Mouse (Mus musculus): ENCODE measurements around the gene Dand5. TPM values are rescaled to one million over a fixed set of nuclear protein-coding genes. Genes with fewer than 3 reads are reported as not detected.

The Dand5 gene
- total and polyA plus RNA-seq, 3 experiments = 7.6 to 12.3 (median 11.2) TPM

- peaks cover 3% of the 10 kb centered on the region; the same call in 1 of the 2 replicates for H3K36me3 ChIP-seq (ENCODE audit: control insufficient read depth, insufficient read depth, low read length)
- peaks cover 26% of the 10 kb centered on the region for H3K4me1 ChIP-seq (ENCODE audit: control insufficient read depth, insufficient read depth, low read length)
- no peak for DNase-seq
- H3K4me3 ChIP-seq = no peak overlapping the region
- peaks cover 3% of the 10 kb centered on the region for H3K79me2 ChIP-seq (replicated peaks; ENCODE audit: control insufficient read depth, insufficient read depth, low read length)
- TF ChIP-seq EP300 (IDR thresholded peaks at IDR 0.05; ENCODE audit: insufficient read depth, low read depth, low read length) = no peak
- no peak for TF ChIP-seq POLR2A (IDR thresholded peaks at IDR 0.05; ENCODE audit: insufficient read depth, low read depth, low read length)
- peak overlapping the region; percentile 36; the same call in 1 of the 2 replicates for H3K9ac ChIP-seq (ENCODE audit: low read depth, low read length)
- intact Hi-C loops (cut with DNase I) = no loop called here
- H3K27ac ChIP-seq = peak overlapping the region; percentile 33; the same call in 1 of the 2 replicates
- 50% methylated on average over 5 of the region's 5 CpGs for whole genome bisulfite sequencing
- H3K27me3 ChIP-seq (ENCODE audit: control insufficient read depth, insufficient read depth, low read length) = no peaks in the 10 kb centered on the region
Observed at GRCm38 (mm10) chr8:84781686-84782505, 40.7 kb downstream of the Dand5 start.

DNA sequence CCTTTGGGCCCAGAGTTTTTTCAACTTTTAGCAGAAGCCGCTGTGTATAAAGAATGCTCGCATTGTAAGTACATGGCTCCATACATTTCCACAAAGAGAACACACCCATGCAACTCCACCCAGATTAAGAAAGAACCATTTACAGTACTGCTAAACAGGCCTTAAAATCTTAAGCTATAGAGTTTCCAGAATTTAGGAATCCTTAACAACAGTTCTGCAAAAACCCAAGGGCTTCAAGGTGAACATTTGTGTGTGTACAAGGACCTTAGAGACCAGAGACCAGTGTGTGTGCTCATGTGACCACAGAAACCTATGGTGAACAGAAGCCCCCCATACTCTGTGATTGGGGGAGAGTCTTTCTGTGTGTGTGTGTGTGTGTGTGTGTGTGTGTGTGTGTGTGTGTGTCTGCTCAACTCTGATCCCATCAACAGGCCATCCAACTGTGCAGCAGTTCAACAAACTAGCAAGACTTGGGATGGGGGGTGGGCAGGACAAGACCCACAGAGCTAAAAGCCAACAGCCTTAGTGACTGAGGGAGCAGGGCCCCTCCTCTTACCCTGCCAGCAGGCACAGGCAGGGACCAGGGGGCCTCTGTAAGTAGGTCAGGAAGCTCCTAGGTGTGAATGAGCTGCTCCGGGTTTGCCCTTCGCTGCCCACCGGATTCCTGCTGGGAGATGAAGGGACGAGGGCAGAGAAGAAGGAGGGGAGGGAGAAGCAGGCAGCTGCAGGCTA is 41.5 kb downstream of the Dand5 start:
- Histone ChIP-seq H3K36me3 (ENCODE audit: control insufficient read depth, insufficient read depth, low read length) (peaks cover 3% of the 10 kb centered on the region; the same call in 1 of the 2 replicates), H3K27me3 (ENCODE audit: control insufficient read depth, insufficient read depth, low read length) (no peaks in the 10 kb centered on the region), H3K4me1 (ENCODE audit: control insufficient read depth, insufficient read depth, low read length) (peaks cover 26% of the 10 kb centered on the region), H3K4me3 (no peak overlapping the region), H3K27ac (peak overlapping the region; percentile 33; the same call in 1 of the 2 replicates), H3K79me2 (replicated peaks; ENCODE audit: control insufficient read depth, insufficient read depth, low read length) (peaks cover 3% of the 10 kb centered on the region), H3K9ac (ENCODE audit: low read depth, low read length) (peak overlapping the region; percentile 36; the same call in 1 of the 2 replicates)
- WGBS = 60% methylated on average over 6 of the region's 6 CpGs
- DNase-seq = no peak
- intact Hi-C loops (cut with DNase I) = no loop called here
- no peak for TF ChIP-seq EP300 (IDR thresholded peaks at IDR 0.05; ENCODE audit: insufficient read depth, low read depth, low read length)
- TF ChIP-seq POLR2A (IDR thresholded peaks at IDR 0.05; ENCODE audit: insufficient read depth, low read depth, low read length) = no peak
- TF ChIP-seq CTCF (IDR thresholded peaks at IDR 0.05) = no peak

- Histone ChIP-seq H3K27ac (peak overlapping the region; percentile 15; the same call in 1 of the 2 replicates), H3K79me2 (replicated peaks; ENCODE audit: control insufficient read depth, insufficient read depth, low read length) (peaks cover 3% of the 10 kb centered on the region), H3K27me3 (ENCODE audit: control insufficient read depth, insufficient read depth, low read length) (no peaks in the 10 kb centered on the region), H3K4me3 (no peak overlapping the region), H3K36me3 (ENCODE audit: control insufficient read depth, insufficient read depth, low read length) (peaks cover 3% of the 10 kb centered on the region; the same call in 1 of the 2 replicates), H3K4me1 (ENCODE audit: control insufficient read depth, insufficient read depth, low read length) (peaks cover 32% of the 10 kb centered on the region), H3K9ac (ENCODE audit: low read depth, low read length) (no peak overlapping the region)
- TF ChIP-seq EP300 (IDR thresholded peaks at IDR 0.05; ENCODE audit: insufficient read depth, low read depth, low read length) = no peak
- TF ChIP-seq POLR2A (IDR thresholded peaks at IDR 0.05; ENCODE audit: insufficient read depth, low read depth, low read length) = no peak
- no peak for TF ChIP-seq CTCF (IDR thresholded peaks at IDR 0.05)
- WGBS = 78% methylated on average over 13 of the region's 13 CpGs
- peak in 1 of 2 experiments; percentile 26 for DNase-seq
- intact Hi-C loops (cut with DNase I) = no loop called here
Observed at GRCm38 (mm10) chr8:84780225-84780555, 42.4 kb downstream of the Dand5 start.

DNA sequence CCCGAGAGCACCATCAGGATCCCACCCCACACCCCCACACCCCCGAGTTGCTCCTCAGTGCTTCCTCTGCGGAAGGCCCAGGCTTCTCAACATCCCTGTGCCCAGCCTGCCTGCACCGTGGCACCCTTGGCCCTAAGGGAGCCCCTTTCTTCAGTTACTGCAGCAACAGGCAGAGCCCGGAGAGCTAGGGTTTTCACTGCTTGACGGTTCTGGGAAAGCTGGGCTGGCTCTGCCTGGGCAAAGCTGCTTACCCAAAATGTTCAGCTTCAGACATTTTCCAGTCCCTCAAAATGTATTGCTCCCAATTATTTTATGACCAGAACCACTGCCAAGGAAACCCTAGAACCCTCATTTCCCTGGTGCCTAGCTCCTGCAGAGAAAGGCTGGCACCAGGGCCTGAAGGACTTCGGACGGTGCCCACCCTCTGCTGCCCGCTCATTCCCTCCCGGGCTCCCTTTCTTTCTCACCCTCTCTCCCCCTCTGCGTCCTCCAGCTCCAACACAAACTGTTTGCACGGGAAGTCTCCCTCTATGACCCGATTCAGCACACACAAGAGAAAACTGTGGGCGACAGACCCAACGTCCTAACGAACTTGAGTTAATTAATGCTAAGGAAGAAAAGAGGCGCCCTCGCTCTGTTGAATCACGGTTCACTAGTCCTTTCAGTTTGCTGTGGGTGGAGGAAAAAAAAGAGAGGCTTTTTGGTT is 43.0 kb downstream of the Dand5 start:
- intact Hi-C loops (cut with DNase I) = no loop called here
- no peak overlapping the region for H3K4me3 ChIP-seq
- no peak overlapping the region; the same call in 1 of the 2 replicates for H3K27ac ChIP-seq

GRCm38 (mm10) chr8:84778638-84779380 is 43.8 kb downstream of the Dand5 start:
- Histone ChIP-seq H3K27me3 (ENCODE audit: control insufficient read depth, insufficient read depth, low read length) (no peaks in the 10 kb centered on the region), H3K4me3 (no peak overlapping the region), H3K79me2 (replicated peaks; ENCODE audit: control insufficient read depth, insufficient read depth, low read length) (peaks cover 3% of the 10 kb centered on the region), H3K27ac (no peak overlapping the region; the same call in 1 of the 2 replicates), H3K9ac (ENCODE audit: low read depth, low read length) (no peak overlapping the region), H3K36me3 (ENCODE audit: control insufficient read depth, insufficient read depth, low read length) (peaks cover 3% of the 10 kb centered on the region; the same call in 1 of the 2 replicates), H3K4me1 (ENCODE audit: control insufficient read depth, insufficient read depth, low read length) (peaks cover 34% of the 10 kb centered on the region)
- intact Hi-C loops (cut with DNase I) = no loop called here
- TF ChIP-seq POLR2A (IDR thresholded peaks at IDR 0.05; ENCODE audit: insufficient read depth, low read depth, low read length) (no peak), EP300 (IDR thresholded peaks at IDR 0.05; ENCODE audit: insufficient read depth, low read depth, low read length) (no peak), CTCF (IDR thresholded peaks at IDR 0.05) (no peak)
- WGBS = 69% methylated on average over 11 of the region's 11 CpGs
- peak in 1 of 2 experiments; percentile 28 for DNase-seq

More for the DNA sequence above, 43.0 kb downstream of the Dand5 start:
- Histone ChIP-seq H3K27me3 (ENCODE audit: control insufficient read depth, insufficient read depth, low read length) (no peaks in the 10 kb centered on the region), H3K36me3 (ENCODE audit: control insufficient read depth, insufficient read depth, low read length) (peaks cover 3% of the 10 kb centered on the region; the same call in 1 of the 2 replicates), H3K9ac (ENCODE audit: low read depth, low read length) (0 out of 2 replicates have a peak overlapping the region, but pooled peaks have one; percentile 16), H3K4me1 (ENCODE audit: control insufficient read depth, insufficient read depth, low read length) (peaks cover 36% of the 10 kb centered on the region), H3K79me2 (replicated peaks; ENCODE audit: control insufficient read depth, insufficient read depth, low read length) (peaks cover 3% of the 10 kb centered on the region)
- TF ChIP-seq POLR2A (IDR thresholded peaks at IDR 0.05; ENCODE audit: insufficient read depth, low read depth, low read length) (no peak), EP300 (IDR thresholded peaks at IDR 0.05; ENCODE audit: insufficient read depth, low read depth, low read length) (no peak), CTCF (IDR thresholded peaks at IDR 0.05) (no peak)
- 67% methylated on average over 19 of the region's 19 CpGs for WGBS
- peak in 1 of 2 experiments; percentile 25 for DNase-seq

All from heart, adult 2 months (tissue).